Mouse (Mus musculus): ENCODE measurements around the gene Rapgef3. TPM values are rescaled to one million over a fixed set of nuclear protein-coding genes. Genes with fewer than 3 reads are reported as not detected.

Rapgef3 gene
- polyA plus RNA-seq, 1 experiment from 2014 or later = 23.4 TPM

DNA sequence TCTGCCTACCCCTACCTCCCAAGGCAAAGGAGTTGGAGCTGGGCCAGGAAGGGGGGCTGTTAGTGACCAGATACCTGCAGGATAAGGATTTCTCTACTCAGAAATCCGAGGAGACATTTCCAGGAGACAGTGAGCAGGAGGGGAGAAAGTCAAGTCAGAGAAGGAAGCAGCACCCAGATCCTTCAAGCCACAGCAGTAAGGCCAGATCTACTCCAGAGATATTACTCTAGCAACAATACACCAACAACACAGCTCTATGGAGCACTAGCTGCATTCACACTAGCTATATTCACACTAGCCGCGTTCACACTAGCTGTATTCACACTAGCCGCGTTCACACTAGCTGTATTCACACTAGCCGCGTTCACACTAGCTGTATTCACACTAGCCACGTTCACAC is 52.7 kb downstream of the Rapgef3 start:
- Histone ChIP-seq H3K4me2 (no peak overlapping the region), H3K9me3 (no peaks in the 10 kb centered on the region), H3K27me3 (no peaks in the 10 kb centered on the region), H3K4me3 (no peak overlapping the region), H3K4me1 (peaks cover 7% of the 10 kb centered on the region), H3K36me3 (no peaks in the 10 kb centered on the region), H3K27ac (no peak overlapping the region), H3K9ac (no peak overlapping the region)
- WGBS = 88% methylated on average over 8 of the region's 8 CpGs
- ATAC-seq (ENCODE audit: borderline replicate concordance, extremely low read depth, low FRiP score, low TSS enrichment) = no peak

DNA sequence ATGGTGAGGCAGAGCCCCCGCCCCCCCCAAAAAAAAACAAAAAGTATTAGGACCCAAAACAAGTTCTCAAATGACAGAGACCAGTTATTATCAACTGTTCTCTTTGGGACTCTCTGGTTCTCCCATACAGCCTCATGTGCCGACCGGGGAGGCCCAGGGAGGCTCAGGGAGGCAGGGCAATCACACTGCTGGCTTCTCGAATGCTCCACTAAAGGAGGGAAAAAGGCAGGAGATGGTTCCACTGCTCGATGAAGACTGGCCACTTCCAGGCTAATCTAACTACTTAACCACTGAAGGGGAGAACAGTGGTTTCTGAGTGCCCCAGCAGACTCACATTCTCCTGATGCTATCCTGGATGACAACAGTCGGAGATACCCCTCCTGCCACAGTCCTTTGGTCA is 55.2 kb downstream of the Rapgef3 start:
- no peak overlapping the region for H3K27ac ChIP-seq
- H3K4me2 ChIP-seq = no peak overlapping the region
- no peaks in the 10 kb centered on the region for H3K4me1 ChIP-seq
- no peak overlapping the region for H3K4me3 ChIP-seq
- no peaks in the 10 kb centered on the region for H3K27me3 ChIP-seq
- ATAC-seq (ENCODE audit: borderline replicate concordance, extremely low read depth, low FRiP score, low TSS enrichment) = no peak
- H3K9ac ChIP-seq = no peak overlapping the region
- H3K9me3 ChIP-seq = no peaks in the 10 kb centered on the region
- WGBS = 63% methylated on average over 6 of the region's 6 CpGs
- no peaks in the 10 kb centered on the region for H3K36me3 ChIP-seq

DNA sequence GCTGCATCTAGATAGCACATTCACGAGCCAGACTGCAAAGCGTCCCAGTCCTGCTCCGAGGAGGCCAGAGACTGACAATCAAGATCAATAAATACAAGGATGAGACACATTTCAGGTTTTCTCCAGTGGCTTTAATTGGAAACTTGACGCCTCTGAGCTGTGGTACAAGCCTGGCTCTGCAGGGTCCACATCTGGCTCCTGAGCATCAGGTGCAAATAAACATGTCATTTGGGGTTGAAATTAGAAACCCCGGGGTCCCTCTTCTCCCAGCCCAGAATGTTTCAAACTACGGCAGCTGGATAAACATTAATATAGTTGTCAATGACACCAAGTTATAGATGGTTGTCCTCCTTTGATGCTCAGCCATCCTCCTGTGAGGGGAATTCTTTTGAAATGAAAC is 56.9 kb downstream of the Rapgef3 start:
- no peaks in the 10 kb centered on the region for H3K36me3 ChIP-seq
- H3K27me3 ChIP-seq = no peaks in the 10 kb centered on the region
- no peak overlapping the region for H3K4me2 ChIP-seq
- H3K27ac ChIP-seq = no peak overlapping the region
- no peak overlapping the region for H3K9ac ChIP-seq
- H3K9me3 ChIP-seq = no peaks in the 10 kb centered on the region
- H3K4me1 ChIP-seq = peaks cover 4% of the 10 kb centered on the region; the same call in 1 of the 2 replicates
- no peak for ATAC-seq (ENCODE audit: borderline replicate concordance, extremely low read depth, low FRiP score, low TSS enrichment)
- 37% methylated on average over 6 of the region's 6 CpGs for WGBS
- H3K4me3 ChIP-seq = no peak overlapping the region

DNA sequence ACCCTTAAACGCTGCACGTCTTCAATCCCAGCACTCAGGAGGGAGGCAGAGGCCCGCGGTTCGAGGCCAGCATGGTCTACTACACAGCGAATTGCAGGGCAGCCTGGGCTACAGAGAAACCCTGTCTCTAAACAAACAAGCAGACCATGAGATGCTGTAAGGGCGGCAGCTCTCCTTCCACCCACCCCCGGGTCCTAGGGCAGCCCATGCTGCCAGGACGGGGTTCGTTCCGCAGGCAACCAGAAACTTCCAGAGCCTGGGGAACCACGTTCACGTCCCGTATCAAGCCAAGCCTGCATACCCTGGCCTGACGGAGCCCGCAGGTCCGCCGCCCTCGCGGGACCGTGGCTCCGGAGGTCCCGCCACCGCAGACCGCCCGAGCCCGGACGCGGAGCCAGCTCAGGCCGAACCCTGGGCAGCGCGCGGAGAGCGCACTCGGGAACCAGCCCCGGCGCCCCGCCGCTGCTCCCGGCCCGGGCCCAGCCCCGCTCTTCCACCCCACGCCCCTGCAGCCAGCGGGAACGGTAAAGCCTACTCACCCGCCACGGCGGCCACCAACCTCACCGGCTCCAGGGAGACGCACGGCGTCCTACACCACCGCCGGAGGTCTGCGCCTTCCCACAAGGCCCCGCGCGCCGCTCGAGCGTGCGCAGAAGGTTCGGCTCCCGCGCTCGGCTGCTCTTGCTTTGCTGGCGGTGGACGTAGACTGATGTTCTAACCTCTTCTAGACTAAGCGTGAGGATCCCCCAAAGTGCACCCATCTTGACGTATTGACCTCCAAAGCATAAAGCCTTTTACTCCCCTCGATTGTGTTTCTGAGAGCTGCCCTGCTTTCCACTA is 62.3 kb downstream of the Rapgef3 start, which contains the start of gene Rpap3:
TSS of gene Rpap3 (minus strand) at position 615 of the 840 bp plus-strand sequence.
- H3K27ac ChIP-seq = peak within 1 kb of the TSS; percentile 38
- under 1% methylated on average over 70 of the region's 71 CpGs for WGBS
- peaks cover 25% of the 10 kb centered on the region for H3K36me3 ChIP-seq
- H3K9me3 ChIP-seq = no peaks in the 10 kb centered on the region
- no peaks in the 10 kb centered on the region for H3K27me3 ChIP-seq
- peak within 1 kb of the TSS; percentile 74 for H3K4me2 ChIP-seq
- ATAC-seq (ENCODE audit: borderline replicate concordance, extremely low read depth, low FRiP score, low TSS enrichment) = peak; percentile 86
- H3K4me1 ChIP-seq = peaks cover 15% of the 10 kb centered on the region
- H3K9ac ChIP-seq = peak within 1 kb of the TSS; percentile 95
- H3K4me3 ChIP-seq = peak within 1 kb of the TSS; percentile 81

- Histone ChIP-seq H3K4me1 (no peaks in the 10 kb centered on the region), H3K9ac (no peak overlapping the region), H3K4me3 (no peak overlapping the region), H3K4me2 (no peak overlapping the region), H3K27ac (no peak overlapping the region), H3K27me3 (no peaks in the 10 kb centered on the region), H3K36me3 (peaks cover 83% of the 10 kb centered on the region), H3K9me3 (no peaks in the 10 kb centered on the region)
- 86% methylated on average over 10 of the region's 10 CpGs for WGBS
- ATAC-seq (ENCODE audit: borderline replicate concordance, extremely low read depth, low FRiP score, low TSS enrichment) = no peak
Measured at GRCm38 (mm10) chr15:97696616-97697015, 71.2 kb downstream of the Rapgef3 start.

Other genes with a start within 250 kb of the Rapgef3 start
- 24.6 and 25.5 TPM in 2 replicates for gene Rpap3, start 62.1 kb downstream of the Rapgef3 start, polyA plus RNA-seq (2015; fragmentation: Nextera tagmentation; extraction: Ambion mirVana)
- 0.48 and 1.1 TPM in 2 replicates for gene Endou, start 36.6 kb downstream of the Rapgef3 start, polyA plus RNA-seq (2015; fragmentation: Nextera tagmentation; extraction: Ambion mirVana)
- 38.7 and 42.2 TPM in 2 replicates for gene Slc48a1, start 10.5 kb upstream of the Rapgef3 start, polyA plus RNA-seq (2015; fragmentation: Nextera tagmentation; extraction: Ambion mirVana)
- gene Hdac7, start 76.5 kb upstream of the Rapgef3 start, polyA plus RNA-seq (2015; fragmentation: Nextera tagmentation; extraction: Ambion mirVana) = 40.6 and 44.7 TPM in 2 replicates
- 0.52 and 0.81 TPM in 2 replicates for gene Vdr, start 142.7 kb upstream of the Rapgef3 start, polyA plus RNA-seq (2015; fragmentation: Nextera tagmentation; extraction: Ambion mirVana)
- 41.4 and 45.7 TPM in 2 replicates for gene Tmem106c, start 196.2 kb upstream of the Rapgef3 start, polyA plus RNA-seq (2015; fragmentation: Nextera tagmentation; extraction: Ambion mirVana)
- 19.1 and 20.1 TPM in 2 replicates for gene Col2a1, start 236.7 kb upstream of the Rapgef3 start, polyA plus RNA-seq (2015; fragmentation: Nextera tagmentation; extraction: Ambion mirVana)